In genomic region chr9:80012751-80013150, GRCm38 (mm10) we compare ENCODE assay signal across 9 mouse cellular contexts. TPM values are rescaled to one million over a fixed set of nuclear protein-coding genes. Genes with fewer than 3 reads are reported as not detected.
A peak's percentile ranks its signal among the peaks of the same experiment; 100 is the strongest.
DNase-seq lines count a peak whose midpoint lies in the region; ATAC-seq lines count a peak whose summit lies in the region.
"Had no signal": no experiment of that assay in that cellular context is flagged by ENCODE, and none has a peak within 500 bp of the region (broad histone marks: within the 10 kb centered on the region; RNA-seq: fewer than 3 reads in every experiment).

TSS of gene Filip1 (minus strand) at chr9:80012851.

- no peak within 1 kb of the TSS for H3K9ac ChIP-seq in embryonic facial prominence, embryonic 13.5 days
- H3K9ac ChIP-seq in heart, embryonic 16.5 days (ENCODE audit: low read length): no peak within 1 kb of the TSS

- peak within 1 kb of the TSS; percentile 81 for H3K27ac ChIP-seq in embryonic facial prominence, embryonic 13.5 days
- H3K27ac ChIP-seq in heart, embryonic 16.5 days (ENCODE audit: low read length): no peak within 1 kb of the TSS

- 21% methylated on average over 7 of the region's 7 CpGs for WGBS in embryonic facial prominence, embryonic 13.5 days
- WGBS in heart, embryonic 16.5 days: 53% methylated on average over 7 of the region's 7 CpGs

- H3K9me3 ChIP-seq in embryonic facial prominence, embryonic 13.5 days: no peaks in the 10 kb centered on the region
- H3K9me3 ChIP-seq in heart, embryonic 16.5 days (replicated peaks; ENCODE audit: control insufficient read depth, low read length): no peaks in the 10 kb centered on the region

- H3K4me2 ChIP-seq in embryonic facial prominence, embryonic 13.5 days: peak within 1 kb of the TSS; percentile 39
- H3K4me2 ChIP-seq in heart, embryonic 16.5 days (ENCODE audit: low read depth, low read length): no peak within 1 kb of the TSS

- no peak for DNase-seq in layer of hippocampus, adult 18-20 months (ENCODE audit: low spot score in 2 of 2)
- DNase-seq in layer of hippocampus, adult 9-10 months (ENCODE audit: low spot score): no peak
- no peak for DNase-seq in adrenal gland, adult 8-10 months
- no peak for DNase-seq in ovary, postnatal 14 days (ENCODE audit: low spot score)
- DNase-seq in c-Kit-positive CD71-positive TER-119-positive erythroid progenitor cells, embryonic 14.5 days (ENCODE audit: low spot score): no peak
- DNase-seq: kidney, adult 2 months had no signal

- H3K36me3 ChIP-seq in embryonic facial prominence, embryonic 13.5 days: no peaks in the 10 kb centered on the region
- no peaks in the 10 kb centered on the region for H3K36me3 ChIP-seq in heart, embryonic 16.5 days (ENCODE audit: control insufficient read depth, insufficient read depth)

- H3K4me3 ChIP-seq in embryonic facial prominence, embryonic 13.5 days: no peak within 1 kb of the TSS
- no peak within 1 kb of the TSS for H3K4me3 ChIP-seq in heart, embryonic 16.5 days (ENCODE audit: low read length)

- no peaks in the 10 kb centered on the region for H3K27me3 ChIP-seq in embryonic facial prominence, embryonic 13.5 days
- H3K27me3 ChIP-seq in heart, embryonic 16.5 days (ENCODE audit: control insufficient read depth, insufficient read depth, low read length): no peaks in the 10 kb centered on the region

- H3K4me1 ChIP-seq in embryonic facial prominence, embryonic 13.5 days: peaks cover 17% of the 10 kb centered on the region
- H3K4me1 ChIP-seq in heart, embryonic 16.5 days (ENCODE audit: control insufficient read depth, insufficient read depth, low read length): no peaks in the 10 kb centered on the region

- ATAC-seq in embryonic facial prominence, embryonic 13.5 days (ENCODE audit: insufficient number of reproducible peaks, insufficient read depth, low FRiP score, low TSS enrichment, low read depth): no peak
- no peak for ATAC-seq in heart, embryonic 16.5 days (replicated peaks; ENCODE audit: extremely low read depth, insufficient read depth, low FRiP score)
- ATAC-seq in activated CD4-positive, CD25-positive, alpha-beta regulatory T cell, adult 4 months: no peak

RNA-seq across cellular contexts. Expression of gene Filip1, which starts in this region (rescaled TPM):
- total RNA-seq in layer of hippocampus, adult 18-20 months (2021): 10 to 100 TPM; 10.6 to 13.1 TPM
- total RNA-seq in adrenal gland, adult 8-10 months (2022): 10 to 100 TPM; 42.4 to 85.0 (median 65.0) TPM
- 4.1 and 5.6 TPM in 2 replicates for polyA plus RNA-seq in embryonic facial prominence, embryonic 13.5 days (2015; fragmentation: Nextera tagmentation; extraction: Ambion mirVana)
- polyA plus RNA-seq in heart, embryonic 16.5 days (2015; fragmentation: Nextera tagmentation; extraction: Ambion mirVana): 32.1 and 37.9 TPM in 2 replicates
- 1 to 10 TPM in 1 of 2 experiments, under 1 TPM in 1; 0.40 to 2.0 TPM for polyA plus RNA-seq in activated CD4-positive, CD25-positive, alpha-beta regulatory T cell, adult 4 months (2017; shearing (Covaris generic))
